Mouse (Mus musculus) layer of hippocampus, adult 6 months (tissue): ENCODE results near the gene Maml1. TPM values are rescaled to one million over a fixed set of nuclear protein-coding genes. Genes with fewer than 3 reads are reported as not detected.

Experiments used
- long read RNA-seq, 2 experiments: library from polyadenylated mRNA; unstranded; transcript quantifications; one replicate each; pipeline ENCODE4 v2.0.0; 2019 to 2020
- microRNA-seq: library from miRNA; unstranded; fragments of <30 nt; microRNA quantifications from one replicate; pipeline ENCODE4 v1.2.0, GENCODE M21; 2020
- polyA plus RNA-seq: library from polyadenylated mRNA; unstranded; fragments of <200 nt; fragmentation: Nextera tagmentation; gene quantifications from 2 replicates; pipeline ENCODE4 v1.2.3, GENCODE M21; 2021

Gene Maml1
- 0.84 and 1.1 TPM in 2 replicates for polyA plus RNA-seq
- long read RNA-seq, experiment 1, partial matches to known transcripts = 0 of 3 reads
- long read RNA-seq, experiment 1, other reads (novel, unspliced or antisense) = 3 of 3 reads
- long read RNA-seq, experiment 2, partial matches to known transcripts = 0 of 3 reads
- long read RNA-seq, experiment 2, other reads (novel, unspliced or antisense) = 3 of 3 reads

DNA sequence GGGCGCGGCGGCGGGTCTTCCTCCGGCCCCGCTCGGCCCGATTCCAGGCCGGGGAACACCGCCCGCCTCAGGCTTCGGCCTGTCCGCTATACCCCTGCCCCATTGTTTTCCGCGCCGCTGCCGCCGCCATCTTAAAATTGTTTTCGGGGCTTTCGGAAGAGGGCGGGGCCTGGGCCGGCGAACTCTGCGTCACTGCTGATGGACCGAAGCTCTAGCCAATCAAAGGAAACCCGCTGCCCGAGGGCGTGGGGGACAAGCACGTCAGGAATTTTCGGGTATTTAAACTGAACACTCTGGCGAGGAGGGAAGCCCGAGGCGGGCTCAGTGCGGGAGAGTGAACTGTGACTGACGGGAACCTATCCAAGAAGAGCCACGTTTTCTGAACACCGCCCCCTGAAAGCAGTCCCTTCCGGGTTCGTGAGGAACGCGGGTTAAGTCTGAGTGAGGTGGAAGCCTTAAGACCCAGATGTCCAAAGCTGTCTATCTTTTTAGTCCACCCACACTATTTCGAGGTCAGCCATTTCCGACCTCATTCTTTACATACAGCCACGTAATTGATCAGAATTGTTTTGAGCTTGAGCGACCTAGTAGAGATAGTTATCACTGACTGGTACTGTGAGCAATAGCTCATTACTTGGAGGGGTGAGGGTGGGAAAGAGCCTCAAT is at the start of gene Maml1:
TSS of gene Maml1 (minus strand) at position 122 of the 666 bp plus-strand sequence.

GRCm38 (mm10) chr11:50325496-50326301 is 33.6 kb upstream of the Maml1 start, which contains the start of gene Canx:
Canx (minus strand) TSS chr11:50325673.

GRCm38 (mm10) chr11:50238324-50238723 is 53.8 kb downstream of the Maml1 start, which contains the start of gene Ltc4s:
Ltc4s (minus strand) TSS chr11:50238616.

DNA sequence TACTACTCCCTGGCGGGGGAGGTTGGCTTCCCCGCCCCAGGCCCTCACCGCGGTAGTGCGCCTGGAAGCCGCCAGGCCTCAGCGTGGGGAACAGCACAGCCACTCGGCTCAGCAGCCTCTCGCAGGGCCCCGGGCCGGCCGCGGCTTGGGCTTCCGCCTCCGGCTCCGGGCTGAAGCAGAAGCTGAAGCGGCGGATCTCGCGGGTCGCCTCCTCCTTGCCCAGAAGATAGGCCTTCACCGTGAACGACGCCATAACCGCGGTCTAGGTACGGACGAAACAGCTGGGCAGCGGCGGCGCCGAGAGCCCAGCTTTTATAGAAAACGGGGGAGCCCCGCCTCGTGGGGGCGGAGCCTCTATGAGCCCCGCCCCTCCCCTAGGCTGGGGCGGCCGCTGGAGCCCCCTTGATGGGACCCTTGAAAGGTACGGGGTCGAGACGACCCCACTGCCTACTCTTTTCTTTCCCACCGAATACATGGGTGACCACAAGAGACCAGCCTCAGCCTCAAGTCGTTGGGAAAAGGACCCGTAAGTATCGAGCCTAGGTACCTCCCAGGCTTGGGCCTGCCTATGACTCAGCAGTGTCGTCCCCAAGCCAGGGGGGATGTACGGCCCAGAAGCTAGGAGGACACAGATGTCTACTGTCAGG is 81.5 kb downstream of the Maml1 start, which contains the start of the genes Sqstm1 and Mgat4b:
TSS of gene Sqstm1 (minus strand) at position 323 of the 647 bp plus-strand sequence.
TSS of gene Mgat4b (plus strand) at position 386 of the 647 bp plus-strand sequence.

Small RNA genes within 50 kb of the gene (microRNA-seq; reads per million reads assigned to microRNA genes)
- 0.86 reads per million for gene Mir6919

Other genes starting within 250 kb of the Maml1 start
- 71.5 and 76.8 TPM in 2 replicates for gene Tbc1d9b, start 160.9 kb downstream of the Maml1 start, polyA plus RNA-seq
- 19.9 and 20.0 TPM in 2 replicates for gene Mrnip, start 117.9 kb downstream of the Maml1 start, polyA plus RNA-seq
- gene Sqstm1, start 81.5 kb downstream of the Maml1 start, polyA plus RNA-seq = 303 and 334 TPM in 2 replicates
- gene Mgat4b, start 81.4 kb downstream of the Maml1 start, polyA plus RNA-seq = 13.5 and 13.6 TPM in 2 replicates
- gene Ltc4s, start 53.7 kb downstream of the Maml1 start, polyA plus RNA-seq = 15.3 and 43.1 TPM in 2 replicates
- gene Canx, start 33.4 kb upstream of the Maml1 start, polyA plus RNA-seq = 113 and 172 TPM in 2 replicates
- 0.36 and 0.74 TPM in 2 replicates for gene Cby3, start 62.2 kb upstream of the Maml1 start, polyA plus RNA-seq
- gene Hnrnph1, start 84.7 kb upstream of the Maml1 start, polyA plus RNA-seq = 29.3 and 32.9 TPM in 2 replicates
- 23.4 and 23.5 TPM in 2 replicates for gene Rufy1, start 138.8 kb upstream of the Maml1 start, polyA plus RNA-seq